Mouse (Mus musculus) urinary bladder, postnatal 14 days (tissue): ENCODE results near the gene Tenm4.

ENCODE experiments used
- DNase-seq: peaks from one replicate; pipeline ENCODE4 v3.0.0; 2021; ENCODE audit warnings: low spot score

The Tenm4 gene

GRCm38 (mm10) chr7:96242328-96243185, 71.5 kb downstream of the Tenm4 start:
- DNase-seq: peak; percentile 32

- DNase-seq: no peak
Observed at GRCm38 (mm10) chr7:96244796-96245195, 73.8 kb downstream of the Tenm4 start.

GRCm38 (mm10) chr7:96259630-96260029, 88.6 kb downstream of the Tenm4 start:
- DNase-seq: no peak

GRCm38 (mm10) chr7:96262182-96262581, 91.1 kb downstream of the Tenm4 start:
- DNase-seq: no peak

GRCm38 (mm10) chr7:96265941-96266340, 94.9 kb downstream of the Tenm4 start:
- peak; percentile 54 for DNase-seq

- no peak for DNase-seq
Observed at GRCm38 (mm10) chr7:96267266-96267665, 96.2 kb downstream of the Tenm4 start.

GRCm38 (mm10) chr7:96270684-96271083, 99.6 kb downstream of the Tenm4 start:
- no peak for DNase-seq

GRCm38 (mm10) chr7:96272068-96272467, 101.0 kb downstream of the Tenm4 start:
- DNase-seq: no peak

GRCm38 (mm10) chr7:96274486-96274885, 103.4 kb downstream of the Tenm4 start:
- DNase-seq: no peak

- DNase-seq: no peak
Observed at GRCm38 (mm10) chr7:96277550-96277949, 106.5 kb downstream of the Tenm4 start.

- no peak for DNase-seq
Observed at GRCm38 (mm10) chr7:96278378-96278777, 107.3 kb downstream of the Tenm4 start.

GRCm38 (mm10) chr7:96280795-96281194, 109.7 kb downstream of the Tenm4 start:
- DNase-seq: no peak

GRCm38 (mm10) chr7:96290576-96290975, 119.5 kb downstream of the Tenm4 start:
- no peak for DNase-seq

GRCm38 (mm10) chr7:96295959-96296358, 124.9 kb downstream of the Tenm4 start:
- DNase-seq: no peak

- no peak for DNase-seq
Observed at GRCm38 (mm10) chr7:96300826-96301397, 129.9 kb downstream of the Tenm4 start.

GRCm38 (mm10) chr7:96301813-96302212, 130.8 kb downstream of the Tenm4 start:
- no peak for DNase-seq

- DNase-seq: no peak
Observed at GRCm38 (mm10) chr7:96303963-96304362, 132.9 kb downstream of the Tenm4 start.

GRCm38 (mm10) chr7:96305382-96305935, 134.4 kb downstream of the Tenm4 start:
- DNase-seq: no peak

GRCm38 (mm10) chr7:96308106-96308505, 137.1 kb downstream of the Tenm4 start:
- no peak for DNase-seq

- DNase-seq: no peak
Observed at GRCm38 (mm10) chr7:96329343-96329742, 158.3 kb downstream of the Tenm4 start.

- no peak for DNase-seq
Observed at GRCm38 (mm10) chr7:96331186-96331585, 160.1 kb downstream of the Tenm4 start.

GRCm38 (mm10) chr7:96334361-96334760, 163.3 kb downstream of the Tenm4 start:
- DNase-seq: peak; percentile 26

- DNase-seq: no peak
Observed at GRCm38 (mm10) chr7:96336376-96336775, 165.3 kb downstream of the Tenm4 start.
